Comparison of ENCODE assay signal across 9 mouse cellular contexts in genomic region chr10:90828581-90829393, GRCm38 (mm10).
A peak's percentile ranks its signal among the peaks of the same experiment; 100 is the strongest.
DNase-seq lines count a peak whose midpoint lies in the region; ATAC-seq lines count a peak whose summit lies in the region.
"Had no signal": no experiment of that assay in that cellular context is flagged by ENCODE, and none has a peak within 500 bp of the region (broad histone marks: within the 10 kb centered on the region; RNA-seq: fewer than 3 reads in every experiment).

No protein-coding gene starts in this region.

- H3K9ac ChIP-seq in lung, embryonic 16.5 days (ENCODE audit: low read length) = no peak overlapping the region
- peak overlapping the region; percentile 51; the same call in 1 of the 2 replicates for H3K9ac ChIP-seq in embryonic facial prominence, embryonic 13.5 days
- H3K9ac ChIP-seq in hindbrain, embryonic 16.5 days (ENCODE audit: low read depth, low read length) = peak overlapping the region; percentile 85
- no peak overlapping the region for H3K9ac ChIP-seq in liver, embryonic 12.5 days

- WGBS in lung, embryonic 16.5 days = 2% methylated on average over 36 of the region's 73 CpGs
- under 1% methylated on average over 51 of the region's 73 CpGs for WGBS in embryonic facial prominence, embryonic 13.5 days
- under 1% methylated on average over 33 of the region's 73 CpGs for WGBS in hindbrain, embryonic 16.5 days
- 3% methylated on average over 38 of the region's 73 CpGs for WGBS in liver, embryonic 12.5 days (ENCODE audit: insufficient replicate concordance)

- H3K27me3 ChIP-seq in lung, embryonic 16.5 days (ENCODE audit: control insufficient read depth, insufficient read depth, low read depth, low read length) = peaks cover 52% of the 10 kb centered on the region
- peaks cover 78% of the 10 kb centered on the region for H3K27me3 ChIP-seq in embryonic facial prominence, embryonic 13.5 days
- no peaks in the 10 kb centered on the region for H3K27me3 ChIP-seq in hindbrain, embryonic 16.5 days (replicated peaks; ENCODE audit: control insufficient read depth, insufficient read depth, low read length)
- peaks cover 61% of the 10 kb centered on the region for H3K27me3 ChIP-seq in liver, embryonic 12.5 days (replicated peaks)

- no peak for ATAC-seq in lung, embryonic 16.5 days (ENCODE audit: low read depth)
- 0 out of 2 replicates have a peak, but pooled peaks have one; percentile 20 for ATAC-seq in embryonic facial prominence, embryonic 13.5 days (ENCODE audit: insufficient number of reproducible peaks, insufficient read depth, low FRiP score, low TSS enrichment, low read depth)
- peak; percentile 82 for ATAC-seq in hindbrain, embryonic 16.5 days
- ATAC-seq in liver, embryonic 12.5 days = no peak

- peak overlapping the region; percentile 70 for H3K4me2 ChIP-seq in lung, embryonic 16.5 days (ENCODE audit: low read depth, low read length)
- H3K4me2 ChIP-seq in embryonic facial prominence, embryonic 13.5 days = peak overlapping the region; percentile 96
- H3K4me2 ChIP-seq in hindbrain, embryonic 16.5 days (ENCODE audit: low read length) = peak overlapping the region; percentile 66
- peak overlapping the region; percentile 67 for H3K4me2 ChIP-seq in liver, embryonic 12.5 days

- H3K4me1 ChIP-seq in lung, embryonic 16.5 days (replicated peaks; ENCODE audit: control insufficient read depth, insufficient read depth, low read length) = peaks cover 4% of the 10 kb centered on the region; the same call in 1 of the 2 replicates
- H3K4me1 ChIP-seq in embryonic facial prominence, embryonic 13.5 days = peaks cover 5% of the 10 kb centered on the region
- H3K4me1 ChIP-seq in hindbrain, embryonic 16.5 days (ENCODE audit: control insufficient read depth, insufficient read depth, low read depth, low read length) = peaks cover 3% of the 10 kb centered on the region; the same call in 1 of the 2 replicates
- no peaks in the 10 kb centered on the region for H3K4me1 ChIP-seq in liver, embryonic 12.5 days
- H3K4me1 ChIP-seq: megakaryocyte, embryonic 14.5 days had no signal

- peak overlapping the region; percentile 55 for H3K4me3 ChIP-seq in lung, embryonic 16.5 days (ENCODE audit: low read length)
- H3K4me3 ChIP-seq in embryonic facial prominence, embryonic 13.5 days = peak overlapping the region; percentile 61
- H3K4me3 ChIP-seq in hindbrain, embryonic 16.5 days (ENCODE audit: low read length) = peak overlapping the region; percentile 70
- H3K4me3 ChIP-seq in liver, embryonic 12.5 days = peak overlapping the region; percentile 47

- DNase-seq in lung, postnatal 25 days (ENCODE audit: low spot score) = no peak
- DNase-seq in right cerebral cortex, postnatal 25 days = peak; percentile 78
- DNase-seq in spleen, postnatal 14 days (ENCODE audit: low spot score in 2 of 2) = no peak
- no peak for DNase-seq in kidney, adult 9 months

- no peaks in the 10 kb centered on the region for H3K36me3 ChIP-seq in lung, embryonic 16.5 days (ENCODE audit: control insufficient read depth, insufficient read depth, low read length)
- H3K36me3 ChIP-seq in embryonic facial prominence, embryonic 13.5 days = no peaks in the 10 kb centered on the region
- H3K36me3 ChIP-seq in hindbrain, embryonic 16.5 days (ENCODE audit: control insufficient read depth, insufficient read depth, low read length) = no peaks in the 10 kb centered on the region
- H3K36me3 ChIP-seq in liver, embryonic 12.5 days = no peaks in the 10 kb centered on the region

- H3K9me3 ChIP-seq in lung, embryonic 16.5 days (ENCODE audit: control insufficient read depth, low read length) = no peaks in the 10 kb centered on the region
- no peaks in the 10 kb centered on the region for H3K9me3 ChIP-seq in embryonic facial prominence, embryonic 13.5 days
- H3K9me3 ChIP-seq in hindbrain, embryonic 16.5 days (ENCODE audit: control insufficient read depth, low read length) = no peaks in the 10 kb centered on the region
- H3K9me3 ChIP-seq in liver, embryonic 12.5 days (replicated peaks) = no peaks in the 10 kb centered on the region
- H3K9me3 ChIP-seq: megakaryocyte, embryonic 14.5 days had no signal

- no peak overlapping the region for H3K27ac ChIP-seq in lung, embryonic 16.5 days (ENCODE audit: low read length)
- no peak overlapping the region for H3K27ac ChIP-seq in embryonic facial prominence, embryonic 13.5 days
- H3K27ac ChIP-seq in hindbrain, embryonic 16.5 days (ENCODE audit: low read depth, low read length) = peak overlapping the region; percentile 96
- H3K27ac ChIP-seq in liver, embryonic 12.5 days = no peak overlapping the region

Comparison
In these comparisons a context has a peak if more than half of its experiments do, and no peak if none do; other contexts are left out.
1. ATAC-seq: peak in embryonic facial prominence, embryonic 13.5 days (single experiment) and hindbrain, embryonic 16.5 days (single experiment); none in lung, embryonic 16.5 days (single experiment) and liver, embryonic 12.5 days (single experiment).
2. H3K9ac ChIP-seq: peak in embryonic facial prominence, embryonic 13.5 days (single experiment) and hindbrain, embryonic 16.5 days (single experiment); none in lung, embryonic 16.5 days (single experiment) and liver, embryonic 12.5 days (single experiment).
3. Peak in every context shown above with its lines, with median percentiles within 50 percentile points of each other: H3K4me2 ChIP-seq and H3K4me3 ChIP-seq.